Comparison of ENCODE assay signal across 8 mouse cellular contexts in the genomic region with DNA sequence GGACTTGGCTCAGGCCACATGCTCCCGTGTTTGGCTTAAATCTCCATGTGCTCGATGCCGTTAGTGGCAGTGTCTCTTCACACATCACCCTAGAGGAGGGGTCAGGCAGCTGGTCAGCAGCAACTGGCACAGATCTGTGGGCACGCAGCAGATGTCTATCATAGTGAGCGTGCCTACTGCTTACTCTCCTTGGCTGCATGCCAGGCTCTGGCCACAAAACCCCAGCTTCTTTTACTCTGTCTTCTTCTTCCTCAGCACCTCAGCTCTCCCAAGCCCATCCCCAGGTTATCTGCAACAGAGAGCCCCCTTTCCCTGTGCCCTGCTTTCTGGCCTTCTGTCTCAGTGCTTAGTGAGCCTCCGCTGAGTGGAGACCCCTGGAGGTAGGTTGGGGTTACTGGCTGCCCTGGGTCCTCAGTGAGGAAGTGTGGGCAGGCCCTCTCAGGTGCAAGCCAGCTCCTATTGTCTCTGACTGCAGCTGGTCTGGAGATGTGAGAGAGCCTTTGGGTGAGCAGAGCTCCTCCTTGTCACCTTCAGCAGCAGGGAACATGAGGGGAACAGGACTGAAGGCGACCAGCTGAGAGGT. TPM values are rescaled to one million over a fixed set of nuclear protein-coding genes. Genes with fewer than 3 reads are reported as not detected.
DNase-seq lines count a peak whose midpoint lies in the region; ATAC-seq and TF ChIP-seq lines count a peak whose summit lies in the region.

No protein-coding gene starts in this region.

- H3K27ac ChIP-seq in hindbrain, postnatal 0 days = no peak overlapping the region

- no peaks in the 10 kb centered on the region for H3K27me3 ChIP-seq in hindbrain, postnatal 0 days (ENCODE audit: insufficient read depth, low read length)

- no peak for TF ChIP-seq POLR2A in lung, adult 2 months (IDR thresholded peaks at IDR 0.05; ENCODE audit: borderline replicate concordance, extremely low read depth, low read depth, low read length)

- no peaks in the 10 kb centered on the region for H3K9me3 ChIP-seq in hindbrain, postnatal 0 days (ENCODE audit: low read length)

- no peak overlapping the region for H3K9ac ChIP-seq in hindbrain, postnatal 0 days (replicated peaks; ENCODE audit: low read length)

- no peaks in the 10 kb centered on the region for H3K36me3 ChIP-seq in hindbrain, postnatal 0 days (ENCODE audit: insufficient read depth, low read length)

- no peak overlapping the region for H3K4me3 ChIP-seq in lung, adult 2 months (replicated peaks; ENCODE audit: extremely low read depth, low read depth, low read length)
- no peak overlapping the region for H3K4me3 ChIP-seq in hindbrain, postnatal 0 days (ENCODE audit: low read length)

- peak; percentile 31; the same call in 1 of the 2 replicates for TF ChIP-seq CTCF in lung, adult 2 months (IDR thresholded peaks at IDR 0.05; ENCODE audit: insufficient read depth, low read length)
- peak; percentile 61 for TF ChIP-seq CTCF in hindbrain, postnatal 0 days (IDR thresholded peaks at IDR 0.05; ENCODE audit: low read depth)

- peak; percentile 50; the same call in 1 of the 2 replicates for ATAC-seq in hindbrain, postnatal 0 days
- no peak for ATAC-seq in activated CD4-positive, CD25-positive, alpha-beta regulatory T cell, adult 4 months

- no peaks in the 10 kb centered on the region for H3K4me1 ChIP-seq in lung, adult 2 months (ENCODE audit: control insufficient read depth, insufficient read depth, low read length)
- peaks cover 6% of the 10 kb centered on the region for H3K4me1 ChIP-seq in hindbrain, postnatal 0 days (ENCODE audit: insufficient read depth, low read length)

- intact Hi-C loops in left cerebral cortex, postnatal 36 days (cut with DNase I) = no loop called here

- DNase-seq in embryo, embryonic 10.5 days (ENCODE audit: low spot score) = peak; percentile 26
- DNase-seq in embryo, embryonic 10 days (ENCODE audit: low spot score) = no peak
- no peak for DNase-seq in lung, adult 2 months
- no peak for DNase-seq in lung, postnatal 36 days
- DNase-seq in hindbrain, postnatal 0 days (ENCODE audit: low spot score) = peak; percentile 20
- DNase-seq in thymus, adult 18-20 months = peak; percentile 11 to 23
- DNase-seq in left cerebral cortex, postnatal 36 days (ENCODE audit: low spot score in 2 of 2) = no peak

- no peak overlapping the region for H3K4me2 ChIP-seq in hindbrain, postnatal 0 days (ENCODE audit: low read depth, low read length)

- 43% methylated on average over 7 of the region's 7 CpGs for WGBS in lung, adult 2 months
- 37% methylated on average over 7 of the region's 7 CpGs for WGBS in hindbrain, postnatal 0 days

RNA-seq across cellular contexts. Expression of a gene that starts 12.8 kb away (rescaled TPM):
- polyA plus RNA-seq in lung, adult 2 months (2012; rRNA removed) = 0.48 and 0.51 TPM in 2 replicates
- total RNA-seq in hindbrain, postnatal 0 days (2014; rRNA removed) = 0.47 and 0.99 TPM in 2 replicates
- polyA plus RNA-seq in hindbrain, postnatal 0 days (2015; fragmentation: Nextera tagmentation; extraction: Ambion mirVana) = 0.89 and 1.1 TPM in 2 replicates
- not detected for polyA plus RNA-seq in activated CD4-positive, CD25-positive, alpha-beta regulatory T cell, adult 4 months (2017; shearing (Covaris generic))
- total RNA-seq in left cerebral cortex, postnatal 36 days (2021) = under 1 TPM; 0.25 to 0.97 TPM

RNA-seq across cellular contexts. Expression of a gene that starts 37.4 kb away (rescaled TPM):
- polyA plus RNA-seq in lung, adult 2 months (2012; rRNA removed) = not detected in 2 replicates
- total RNA-seq in hindbrain, postnatal 0 days (2014; rRNA removed) = not detected in 2 replicates
- polyA plus RNA-seq in hindbrain, postnatal 0 days (2015; fragmentation: Nextera tagmentation; extraction: Ambion mirVana) = not detected in 2 replicates
- under 1 TPM; 0.28 to 0.37 TPM for polyA plus RNA-seq in activated CD4-positive, CD25-positive, alpha-beta regulatory T cell, adult 4 months (2017; shearing (Covaris generic))
- total RNA-seq in left cerebral cortex, postnatal 36 days (2021) = not detected

RNA-seq across cellular contexts. Expression of a gene that starts 39.9 kb away (rescaled TPM):
- polyA plus RNA-seq in lung, adult 2 months (2012; rRNA removed) = 5.2 and 6.3 TPM in 2 replicates
- 8.7 and 14.3 TPM in 2 replicates for total RNA-seq in hindbrain, postnatal 0 days (2014; rRNA removed)
- 19.4 and 19.9 TPM in 2 replicates for polyA plus RNA-seq in hindbrain, postnatal 0 days (2015; fragmentation: Nextera tagmentation; extraction: Ambion mirVana)
- polyA plus RNA-seq in activated CD4-positive, CD25-positive, alpha-beta regulatory T cell, adult 4 months (2017; shearing (Covaris generic)) = 10 to 100 TPM; 18.6 to 38.6 TPM
- total RNA-seq in left cerebral cortex, postnatal 36 days (2021) = 1 to 10 TPM; 1.6 to 2.5 TPM

RNA-seq across cellular contexts. Expression of a gene that starts 49.1 kb away (rescaled TPM):
- 0.15 and 0.29 TPM in 2 replicates for polyA plus RNA-seq in lung, adult 2 months (2012; rRNA removed)
- total RNA-seq in hindbrain, postnatal 0 days (2014; rRNA removed) = 0.42 TPM in 1 of 2 replicates, not detected in the other
- 0.21 and 0.28 TPM in 2 replicates for polyA plus RNA-seq in hindbrain, postnatal 0 days (2015; fragmentation: Nextera tagmentation; extraction: Ambion mirVana)
- under 1 TPM in 1 of 2 experiments, not detected in 1; 0.33 TPM for polyA plus RNA-seq in activated CD4-positive, CD25-positive, alpha-beta regulatory T cell, adult 4 months (2017; shearing (Covaris generic))
- total RNA-seq in left cerebral cortex, postnatal 36 days (2021) = under 1 TPM in 1 of 2 experiments, not detected in 1; 0.63 TPM

Comparison
In these comparisons a context has a peak if more than half of its experiments do, and no peak if none do; other contexts are left out.
1. DNase-seq: peak in embryo, embryonic 10.5 days (single experiment), hindbrain, postnatal 0 days (single experiment) and thymus, adult 18-20 months (2 of 2); none in embryo, embryonic 10 days (single experiment), lung, adult 2 months (single experiment), lung, postnatal 36 days (single experiment) and left cerebral cortex, postnatal 36 days (0 of 2).